Mouse (Mus musculus) forelimb bud, embryonic 11.5 days (tissue): ENCODE data around the gene Dnm1.
"Not testable (repeated sequence)": the region's sequence is repeated elsewhere in the genome, so short reads cannot be mapped to it uniquely, and the experiment has no call there.

ENCODE experiments used
- DNase-seq: peaks from one replicate; pipeline ENCODE4 v3.0.0-alpha.2; 2012; ENCODE audit warnings: low read depth, low spot score

Gene Dnm1

DNA sequence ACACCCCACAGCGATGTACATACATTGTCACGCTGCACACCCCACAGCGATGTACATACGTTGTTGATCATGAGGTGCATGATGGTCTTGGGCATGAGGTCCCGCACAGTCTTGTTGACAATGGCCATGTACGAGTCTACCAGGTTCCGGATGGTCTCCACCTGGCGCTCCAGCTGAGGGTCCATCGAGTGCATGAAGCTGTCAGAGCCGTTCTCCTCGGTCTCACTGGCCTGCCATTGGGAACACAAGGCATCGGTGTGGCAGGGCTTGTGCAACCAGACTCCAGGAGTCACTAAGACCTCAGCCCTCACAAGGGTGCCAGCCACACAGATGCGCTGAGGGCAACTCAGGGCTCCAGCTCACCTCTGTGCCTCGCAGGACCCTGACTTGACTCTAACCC is 38.3 kb downstream of the Dnm1 start:
- DNase-seq = no peak

DNA sequence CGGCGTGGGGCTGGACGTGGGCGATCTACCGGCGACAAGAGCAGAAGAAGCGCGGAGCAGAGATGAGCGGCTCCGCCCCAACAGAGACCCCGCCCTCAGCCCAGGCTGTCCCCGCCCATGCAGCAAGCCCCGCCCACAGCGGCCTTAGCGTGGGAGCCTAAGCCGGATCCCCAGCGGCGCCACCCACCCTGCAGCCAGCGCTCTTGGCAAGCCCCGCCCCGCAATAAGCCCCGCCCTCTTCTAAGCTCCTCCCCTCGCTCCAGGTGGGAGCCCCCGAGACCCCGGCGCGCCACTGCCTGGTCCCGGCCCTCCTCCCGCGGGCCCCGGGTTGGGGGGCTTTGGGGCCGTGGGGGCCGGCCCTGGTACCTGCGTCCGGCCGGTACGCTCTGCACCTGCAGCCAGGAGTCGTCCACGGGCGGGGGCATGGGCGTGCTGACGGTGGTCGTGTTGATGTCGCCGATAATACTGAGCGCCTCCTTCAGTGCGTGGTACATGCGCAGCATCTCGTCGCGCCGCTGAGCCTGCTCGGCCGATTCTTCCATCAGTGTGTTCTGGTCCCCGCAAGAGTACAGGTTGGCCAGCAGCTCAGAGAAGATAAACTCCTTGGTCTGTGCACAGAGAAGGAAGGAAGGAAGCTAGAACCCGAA is 40.7 kb downstream of the Dnm1 start:
- DNase-seq = peak; percentile 88

DNA sequence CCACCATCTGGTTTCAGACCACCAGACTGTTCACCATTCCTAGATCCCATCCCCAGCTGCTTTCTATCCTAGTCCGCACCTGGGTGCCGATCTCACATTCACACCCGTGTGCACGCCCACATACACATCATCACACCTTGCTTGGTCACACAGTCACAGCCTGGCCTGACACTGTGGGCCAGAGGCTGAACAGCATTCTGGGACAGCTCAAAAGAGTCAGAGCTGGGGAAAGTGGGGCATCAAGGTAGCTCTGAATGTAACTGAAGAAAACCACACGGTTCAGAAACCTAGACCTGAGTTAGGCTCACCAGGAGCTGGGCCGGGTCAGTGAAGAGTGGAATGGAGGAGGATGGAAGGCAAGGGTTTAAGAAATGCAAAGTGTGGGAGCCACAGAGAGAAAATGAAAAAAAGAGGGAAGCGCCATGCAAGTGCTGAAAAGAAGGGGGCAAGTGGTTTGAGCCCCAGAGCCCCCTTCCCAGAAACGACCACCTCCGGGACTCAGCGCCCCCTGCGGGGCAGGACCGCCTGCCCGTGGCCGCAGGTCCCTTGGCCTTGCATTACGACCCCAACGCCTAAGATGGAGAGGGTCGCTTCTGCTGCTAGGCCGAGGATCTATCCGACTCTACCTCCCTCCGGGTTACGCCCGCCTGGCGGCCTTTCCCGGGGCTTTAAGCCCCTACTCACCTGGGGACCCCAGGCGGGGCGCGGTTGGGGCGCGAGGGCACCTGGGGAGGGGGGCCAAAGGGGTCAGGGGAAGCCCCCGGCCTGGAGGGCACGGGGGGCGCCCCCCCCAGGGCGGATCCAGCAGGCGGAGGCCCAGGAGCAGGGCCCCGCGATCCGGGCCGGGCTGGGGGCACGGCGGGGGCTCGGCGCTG is 41.5 kb downstream of the Dnm1 start:
- DNase-seq = no peak

DNA sequence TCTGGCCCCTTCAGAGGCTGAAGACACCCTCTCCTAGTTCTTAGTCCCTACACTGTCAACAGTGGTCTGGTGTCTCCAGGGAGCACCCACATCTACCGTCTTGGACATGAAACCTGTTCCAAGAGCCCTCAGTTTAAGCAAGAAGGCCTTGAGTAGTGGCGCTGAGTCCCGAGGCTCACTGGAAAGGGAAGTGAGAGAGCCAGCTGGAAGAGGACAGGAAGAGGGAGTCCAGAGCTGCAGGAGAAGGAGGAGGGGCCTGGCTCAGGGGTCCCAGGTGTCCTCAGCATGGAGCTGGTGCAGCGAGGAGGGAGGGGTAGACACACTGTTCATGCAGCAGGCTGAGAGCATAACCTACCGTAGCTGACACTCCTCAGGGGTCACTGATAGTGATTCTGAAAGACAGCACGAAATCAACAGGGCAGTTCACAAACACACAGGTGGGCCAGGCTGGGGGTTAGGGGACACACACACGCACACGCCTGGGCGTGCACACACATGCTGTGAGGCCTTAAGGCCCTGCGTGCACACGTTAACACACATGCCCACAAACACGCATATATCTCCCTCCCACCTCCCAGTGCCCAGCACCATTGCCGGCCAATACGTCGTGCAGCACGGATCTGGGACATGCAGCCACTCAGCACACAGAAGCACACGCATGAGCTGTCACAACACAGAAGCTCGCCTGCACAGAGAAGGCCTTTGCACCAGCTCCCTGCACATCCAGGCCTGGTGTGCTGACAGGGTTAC is 42.9 kb downstream of the Dnm1 start:
- DNase-seq = no peak

DNA sequence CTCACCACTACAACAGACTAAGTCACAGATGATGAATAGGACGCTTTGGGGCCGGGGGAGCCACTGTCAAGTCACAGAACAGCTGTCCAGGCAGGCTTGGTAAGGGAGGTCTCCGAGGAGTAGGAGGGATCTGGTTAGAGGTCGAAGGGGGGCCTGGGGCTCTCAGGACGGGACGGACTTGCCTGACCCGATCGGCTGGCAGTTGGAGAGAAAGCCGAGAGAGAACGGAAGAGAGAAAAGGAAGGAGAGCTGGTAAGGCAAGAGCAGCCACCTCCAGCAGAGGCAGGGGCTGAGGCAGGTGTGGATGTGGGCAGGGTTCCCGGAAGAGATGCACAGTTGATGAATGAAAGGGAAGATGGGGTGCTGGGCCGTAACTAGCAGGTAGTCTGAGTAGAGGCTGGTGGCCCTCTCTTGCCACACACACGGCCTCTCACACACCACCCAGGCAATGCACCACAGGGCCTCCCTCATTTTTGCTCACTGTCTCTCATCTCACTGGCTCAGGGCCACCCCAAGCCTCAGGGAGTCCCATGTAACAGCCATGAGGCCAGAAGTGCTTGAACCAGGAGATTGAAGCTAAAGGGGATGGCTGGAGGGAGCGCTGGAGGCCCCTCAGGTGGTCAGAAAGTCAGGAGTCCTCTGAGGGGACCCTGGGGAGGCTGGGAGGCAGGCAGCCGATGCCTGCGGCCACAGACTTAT is 44.1 kb downstream of the Dnm1 start:
- no peak for DNase-seq

- peak; percentile 83 for DNase-seq
Measured at GRCm38 (mm10) chr2:32307941-32308760, 45.0 kb downstream of the Dnm1 start.

GRCm38 (mm10) chr2:32307247-32307798 is 45.8 kb downstream of the Dnm1 start:
- no peak for DNase-seq

- no peak for DNase-seq
Measured at GRCm38 (mm10) chr2:32306176-32306575, 47.0 kb downstream of the Dnm1 start.

GRCm38 (mm10) chr2:32305668-32306067 is 47.5 kb downstream of the Dnm1 start:
- no peak for DNase-seq

GRCm38 (mm10) chr2:32304145-32304832 is 48.8 kb downstream of the Dnm1 start:
- peak; percentile 80 for DNase-seq

GRCm38 (mm10) chr2:32302952-32303351 is 50.2 kb downstream of the Dnm1 start:
- no peak for DNase-seq

- no peak for DNase-seq
Measured at GRCm38 (mm10) chr2:32299469-32299868, 53.7 kb downstream of the Dnm1 start.

GRCm38 (mm10) chr2:32295842-32296241 is 57.3 kb downstream of the Dnm1 start:
- not testable (repeated sequence) for DNase-seq

- DNase-seq = no peak
Measured at GRCm38 (mm10) chr2:32295285-32295684, 57.9 kb downstream of the Dnm1 start.

GRCm38 (mm10) chr2:32294348-32294747 is 58.8 kb downstream of the Dnm1 start:
- DNase-seq = no peak

DNA sequence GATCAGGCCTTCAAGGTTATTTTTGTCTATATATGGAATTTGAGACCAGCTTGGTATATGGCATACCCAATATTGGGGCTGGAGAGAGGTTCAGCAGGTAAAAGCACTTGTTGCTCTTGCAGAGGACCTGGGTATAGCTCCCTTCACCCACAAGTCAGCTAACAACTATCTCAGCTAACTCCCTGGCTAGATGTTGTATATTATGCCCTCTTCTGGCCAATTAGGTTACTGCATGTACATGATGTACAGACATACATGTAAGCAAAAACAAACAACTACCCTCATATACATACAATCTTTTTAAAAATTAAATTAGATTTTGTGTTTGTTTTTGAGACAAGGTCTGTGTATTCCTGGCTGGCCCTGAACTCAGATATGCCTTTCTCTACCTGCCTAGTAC is 63.6 kb downstream of the Dnm1 start:
- DNase-seq = peak; percentile 60

- DNase-seq = peak; percentile 45
Measured at GRCm38 (mm10) chr2:32288371-32288931, 64.7 kb downstream of the Dnm1 start.

DNA sequence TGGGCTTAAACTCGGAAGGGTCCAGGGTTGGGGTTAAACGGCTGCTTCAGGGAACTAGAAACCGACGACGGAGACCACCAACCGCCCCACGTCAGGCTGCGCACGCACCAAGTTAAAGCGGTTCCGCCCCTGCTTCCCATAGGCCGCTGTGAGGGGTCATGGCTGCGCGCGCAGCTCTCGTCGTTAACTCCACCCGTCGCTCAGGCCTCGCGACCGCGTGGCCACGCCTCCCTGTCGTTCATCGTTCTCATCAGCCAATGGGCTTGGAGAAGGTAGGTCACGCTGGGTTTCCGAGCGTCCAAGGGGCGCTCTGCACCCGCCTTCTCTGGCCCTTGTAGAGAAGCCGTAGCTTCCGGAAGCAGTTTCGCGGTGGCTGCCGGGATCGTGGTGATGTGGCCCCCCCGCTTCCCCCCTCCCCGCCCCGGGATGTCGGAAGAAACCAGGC is 65.2 kb downstream of the Dnm1 start, which contains the start of gene Swi5:
TSS of gene Swi5 (minus strand) at position 153 of the 445 bp plus-strand sequence.
- DNase-seq = peak; percentile 100

DNA sequence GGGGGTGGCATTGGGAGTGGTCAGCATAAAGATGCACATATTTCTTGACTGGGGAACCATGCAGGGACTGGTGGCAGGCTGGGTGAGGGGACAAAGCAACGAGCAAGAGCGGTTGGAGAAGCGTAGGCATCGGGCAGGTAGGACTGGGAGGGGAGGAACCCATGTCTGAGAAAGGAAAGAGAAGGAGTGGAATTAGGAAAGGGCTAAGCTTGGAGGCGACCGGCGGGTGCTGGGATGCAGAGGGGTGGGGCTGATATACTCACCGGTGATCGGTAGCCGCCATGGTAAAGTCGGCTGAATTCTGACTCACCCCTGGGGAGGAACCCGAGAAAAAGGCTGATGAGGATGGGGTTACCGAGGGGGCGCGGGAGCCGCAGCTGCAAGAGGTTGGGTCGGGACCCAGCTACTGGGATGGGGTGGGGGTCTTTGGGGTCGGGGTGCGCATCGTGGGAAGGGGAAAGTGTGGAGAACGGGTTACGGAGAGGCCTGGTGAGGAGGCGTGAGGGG is 65.8 kb downstream of the Dnm1 start, which contains the start of gene Golga2:
TSS of gene Golga2 (plus strand) at position 51 of the 507 bp plus-strand sequence.
- DNase-seq = no peak
